Mouse (Mus musculus): ENCODE results near the gene Crlf3.

The Crlf3 gene

GRCm38 (mm10) chr11:80080826-80081728, at the start of gene Crlf3:
Gene Crlf3 (minus strand): TSS chr11:80080991.
- no peak for DNase-seq (ENCODE audit: extremely low read depth, low read depth, low spot score)

GRCm38 (mm10) chr11:80116411-80116810, 35.6 kb upstream of the Crlf3 start:
- no peak for DNase-seq (ENCODE audit: extremely low read depth, low read depth, low spot score)

DNA sequence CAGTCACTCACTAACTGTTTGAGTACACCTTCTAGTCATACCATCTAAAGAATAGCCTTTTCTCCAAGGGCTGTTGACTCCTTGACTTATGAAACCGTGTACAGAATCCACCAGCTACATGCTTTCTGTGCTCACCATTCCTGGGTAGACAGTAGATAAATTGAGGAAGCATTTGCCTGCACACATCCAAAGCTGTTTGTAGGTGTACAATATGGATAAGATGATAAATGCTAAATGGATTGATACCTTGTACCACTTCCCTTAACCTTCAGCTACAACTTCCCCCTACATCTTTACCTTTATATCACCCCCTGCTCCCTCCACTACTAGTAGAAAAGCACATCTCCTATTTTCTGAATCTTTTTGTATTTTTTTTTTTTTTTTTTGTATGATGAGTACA, 23.6 kb upstream of the Crlf3 start:
- no peak for DNase-seq (ENCODE audit: extremely low read depth, low read depth, low spot score)

DNA sequence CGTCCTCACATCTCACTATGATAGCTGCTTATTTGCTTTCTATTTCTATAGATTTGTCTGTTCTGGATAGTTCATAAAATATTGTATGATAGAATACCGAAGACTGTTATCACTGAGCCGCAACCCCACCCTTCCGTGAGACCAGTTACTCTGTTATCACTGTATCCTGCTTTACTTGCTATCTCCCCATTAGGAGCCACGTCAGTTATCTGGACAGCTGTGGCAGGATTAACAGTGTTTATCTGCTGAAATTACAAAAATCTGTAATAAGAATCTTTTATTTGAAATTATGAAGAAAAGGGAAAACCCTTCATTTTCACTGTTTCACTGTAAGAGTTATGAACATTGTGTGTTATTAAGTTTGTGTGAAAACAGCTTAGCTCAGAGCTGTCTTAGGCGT, 20.5 kb upstream of the Crlf3 start:
- no peak for DNase-seq (ENCODE audit: extremely low read depth, low read depth, low spot score)

GRCm38 (mm10) chr11:80098444-80099056, 17.8 kb upstream of the Crlf3 start:
- DNase-seq (ENCODE audit: extremely low read depth, low read depth, low spot score) = no peak

DNA sequence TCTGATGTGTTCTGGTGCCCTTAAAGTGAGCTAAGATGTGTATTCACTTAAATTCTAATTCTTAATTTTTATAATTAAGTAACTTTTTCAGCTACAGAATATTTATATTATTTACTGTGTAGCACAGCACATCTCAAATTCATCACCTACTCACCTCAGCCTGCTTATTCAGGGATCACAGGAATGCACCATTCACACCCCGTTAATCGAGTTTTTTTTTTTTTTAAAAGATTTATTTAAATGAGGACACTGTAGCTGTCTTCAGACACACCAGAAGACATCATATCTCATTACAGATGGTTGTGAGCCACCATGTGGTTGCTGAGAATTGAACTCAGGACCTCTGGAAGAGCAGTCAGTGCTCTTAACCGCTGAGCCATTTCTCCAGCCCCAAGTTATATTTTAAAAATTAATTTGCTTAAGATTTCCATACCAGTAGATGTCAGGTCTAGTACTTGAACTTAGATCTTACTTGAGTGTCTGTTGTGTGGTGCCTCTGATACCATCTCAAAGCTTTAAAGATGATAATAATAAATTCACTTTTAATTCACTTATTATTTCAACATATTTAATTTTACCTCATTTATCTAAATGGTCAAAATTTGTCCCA, 9.9 kb upstream of the Crlf3 start:
- no peak for DNase-seq (ENCODE audit: extremely low read depth, low read depth, low spot score)

DNA sequence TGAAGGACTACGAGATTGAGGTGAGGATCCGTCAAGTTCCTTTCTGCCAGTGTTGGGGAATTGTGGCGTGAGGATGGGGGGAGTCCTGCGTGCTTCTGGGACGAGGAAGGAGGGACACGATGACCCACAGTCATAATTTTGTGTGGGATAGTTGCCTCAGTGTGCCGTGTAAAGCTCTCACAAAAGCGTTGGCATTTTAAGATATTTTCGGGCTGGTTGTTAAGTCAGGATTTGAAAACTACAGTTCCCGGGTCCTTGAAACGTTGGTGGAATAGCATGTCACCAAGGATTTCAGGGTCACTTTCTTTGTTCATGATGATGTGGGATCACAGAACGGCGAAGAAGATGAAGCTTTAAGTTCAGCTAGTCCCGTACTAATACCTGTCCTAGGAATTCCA, 9.0 kb upstream of the Crlf3 start:
- no peak for DNase-seq (ENCODE audit: extremely low read depth, low read depth, low spot score)

DNA sequence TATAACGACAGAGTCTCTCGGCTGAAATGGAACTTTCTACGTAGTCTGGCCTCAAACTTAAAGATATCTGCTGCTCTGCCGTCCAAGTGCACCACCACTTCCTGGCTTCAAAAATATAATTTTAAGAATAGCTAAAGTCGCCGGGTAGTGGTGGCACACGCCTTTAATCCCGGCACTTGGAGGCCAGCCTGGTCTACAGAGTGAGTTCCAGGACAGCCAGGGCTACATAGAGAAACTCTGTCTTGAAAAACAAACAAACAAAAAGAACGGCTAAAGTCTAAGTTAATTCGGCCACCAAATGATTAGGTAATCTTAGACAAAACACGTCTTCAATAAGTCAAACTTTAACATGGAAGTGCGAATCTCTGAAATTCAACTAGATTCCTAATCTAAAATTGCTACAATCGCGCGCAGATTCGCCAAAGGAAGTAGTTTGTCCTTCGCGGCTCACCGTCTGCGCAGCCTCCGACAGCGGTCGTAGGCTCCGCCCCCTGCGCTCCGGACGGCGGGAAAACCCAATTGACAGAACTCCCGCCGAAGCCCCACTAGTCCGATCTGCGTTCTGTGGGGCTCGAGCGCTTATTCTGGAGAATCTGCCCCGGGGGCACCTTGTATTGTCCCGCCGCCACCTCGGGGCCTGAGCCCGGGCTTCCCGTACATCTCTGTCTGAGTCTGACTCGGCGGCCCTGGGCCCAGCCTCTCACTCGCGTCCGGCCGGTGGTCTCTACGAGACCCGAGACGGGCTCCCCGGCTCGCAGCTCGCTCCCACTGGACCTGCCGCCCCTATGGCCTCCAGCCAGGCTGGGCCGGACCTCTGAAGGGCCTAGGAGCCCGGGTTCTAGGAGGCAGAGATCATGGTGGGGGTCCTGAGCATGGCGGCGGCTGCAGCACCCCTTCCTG, 8.4 kb upstream of the Crlf3 start, which contains the start of gene Atad5:
Atad5 (plus strand) TSS at position 484 of the 900 bp plus-strand sequence.
- DNase-seq (ENCODE audit: extremely low read depth, low read depth, low spot score) = no peak

DNA sequence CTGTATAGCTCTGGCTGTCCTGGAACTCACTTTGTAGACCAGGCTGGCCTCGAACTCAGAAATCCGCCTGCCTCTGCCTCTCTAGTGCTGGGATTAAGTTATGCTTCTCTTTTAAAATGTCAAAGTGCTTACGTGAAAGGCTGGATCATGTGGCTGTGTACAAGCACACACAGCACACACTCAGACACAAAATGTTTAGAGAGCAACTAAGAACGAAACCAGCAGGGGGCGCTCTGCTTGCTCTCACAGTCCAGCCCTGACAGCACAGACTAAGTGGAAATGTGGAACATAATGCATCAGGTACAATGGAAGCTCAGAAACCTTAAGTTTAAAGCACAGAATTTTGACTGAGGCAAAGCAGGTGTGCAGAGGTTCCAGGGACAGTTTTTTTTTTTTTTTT, 6.1 kb upstream of the Crlf3 start:
- no peak for DNase-seq (ENCODE audit: extremely low read depth, low read depth, low spot score)

DNA sequence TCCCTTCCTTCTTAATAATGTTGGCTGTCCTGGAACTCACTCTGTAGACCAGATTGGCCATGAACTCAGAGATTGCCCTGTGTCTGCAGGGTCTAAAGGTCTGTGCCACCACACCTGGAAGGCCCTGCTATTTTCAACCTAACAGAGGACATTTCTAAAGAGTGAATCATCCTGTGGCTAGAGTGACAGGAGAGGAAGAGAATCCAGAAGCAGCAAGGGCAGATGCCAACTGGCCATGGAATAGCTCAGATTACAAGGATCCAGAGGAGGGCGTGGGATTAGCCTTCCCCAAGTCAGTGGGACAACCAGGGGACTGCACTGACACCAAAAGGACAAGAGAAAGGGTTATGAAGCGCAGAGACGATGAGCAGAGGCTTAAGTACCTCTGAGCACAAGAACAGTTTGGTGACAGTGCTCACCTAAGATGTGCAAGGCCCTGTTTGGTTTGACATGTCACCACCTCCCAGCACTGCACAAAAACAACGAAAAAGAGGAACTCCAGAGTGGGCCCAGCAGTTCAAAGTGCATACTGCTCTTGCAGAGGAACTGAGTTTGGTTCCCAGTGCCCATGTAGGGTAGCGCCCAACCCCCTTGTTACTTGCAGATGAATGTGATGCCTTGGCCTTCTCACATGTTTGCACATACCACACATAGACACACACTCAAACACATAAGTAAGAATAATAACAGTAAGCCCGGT, 4.7 kb upstream of the Crlf3 start:
- DNase-seq (ENCODE audit: extremely low read depth, low read depth, low spot score) = no peak

- DNase-seq (ENCODE audit: extremely low read depth, low read depth, low spot score) = no peak
Measured at GRCm38 (mm10) chr11:80081786-80082319, 1.1 kb upstream of the Crlf3 start.

DNA sequence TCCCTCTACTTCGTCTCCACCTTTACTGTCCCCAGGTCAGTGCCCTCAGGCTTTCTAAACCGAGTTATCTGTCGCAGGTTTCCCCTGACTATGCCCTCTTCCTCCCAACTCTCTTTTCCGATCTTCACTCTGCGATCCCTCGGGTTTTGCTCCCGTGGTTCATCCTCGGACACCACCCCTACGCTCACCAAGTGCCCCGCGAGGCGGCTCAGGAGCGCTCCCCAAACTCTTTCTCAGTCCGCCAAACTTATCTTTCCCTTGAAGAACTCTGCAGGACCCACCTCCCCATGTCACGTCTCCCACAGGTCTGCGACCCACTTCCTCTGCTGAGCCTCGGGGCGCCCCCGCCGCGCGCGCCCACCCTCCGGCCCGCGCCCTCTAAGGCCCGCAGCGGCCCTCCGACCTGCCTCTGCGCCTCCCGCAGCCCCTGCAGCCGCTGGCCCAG, 388 bp downstream of the Crlf3 start:
- DNase-seq (ENCODE audit: extremely low read depth, low read depth, low spot score) = no peak

DNA sequence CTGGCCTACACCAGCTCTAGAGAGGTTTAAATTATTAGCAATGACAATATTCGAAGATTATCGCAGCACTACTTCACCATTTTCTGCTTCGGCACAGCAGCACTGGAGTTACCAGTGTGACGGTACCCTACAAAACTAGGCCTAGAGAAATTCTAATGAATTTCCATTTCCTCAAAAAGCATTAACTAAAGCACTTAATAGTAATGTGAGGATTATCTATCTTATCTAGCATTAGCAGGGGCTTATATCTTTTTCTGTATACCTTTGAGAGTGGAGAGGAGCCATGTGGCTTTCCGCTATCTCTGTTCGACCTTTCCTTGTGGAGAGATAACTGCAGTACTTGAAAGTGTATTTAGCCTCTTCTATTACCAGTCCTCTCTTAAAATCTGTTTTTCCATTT, 1.0 kb downstream of the Crlf3 start:
- DNase-seq (ENCODE audit: extremely low read depth, low read depth, low spot score) = no peak

- no peak for DNase-seq (ENCODE audit: extremely low read depth, low read depth, low spot score)
Measured at GRCm38 (mm10) chr11:80078831-80079230, 2.0 kb downstream of the Crlf3 start.

- DNase-seq (ENCODE audit: extremely low read depth, low read depth, low spot score) = no peak
Measured at GRCm38 (mm10) chr11:80077784-80078545, 2.8 kb downstream of the Crlf3 start.

GRCm38 (mm10) chr11:80075608-80076277, 5.0 kb downstream of the Crlf3 start:
- no peak for DNase-seq (ENCODE audit: extremely low read depth, low read depth, low spot score)

- DNase-seq (ENCODE audit: extremely low read depth, low read depth, low spot score) = no peak
Measured at GRCm38 (mm10) chr11:80072365-80072764, 8.4 kb downstream of the Crlf3 start.

DNA sequence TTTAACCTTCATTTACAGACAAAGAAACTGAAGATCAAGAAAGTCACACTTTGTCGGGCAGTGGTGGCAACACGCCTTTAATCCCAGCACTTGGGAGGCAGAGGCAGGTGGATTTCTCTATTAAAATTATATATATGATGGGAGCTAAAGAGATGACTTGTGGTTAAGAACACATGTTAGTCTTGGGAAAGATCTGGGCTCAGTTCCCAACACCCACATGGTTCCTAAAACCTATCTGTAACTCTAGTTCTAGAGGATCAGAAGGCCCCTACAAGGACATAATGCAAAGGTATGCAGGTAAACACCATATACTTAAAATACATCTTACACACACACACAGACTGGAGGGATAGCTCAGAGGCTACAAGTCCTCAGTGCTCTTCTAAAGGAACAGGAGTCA, 9.8 kb downstream of the Crlf3 start:
- no peak for DNase-seq (ENCODE audit: extremely low read depth, low read depth, low spot score)

GRCm38 (mm10) chr11:80069815-80070214, 11.0 kb downstream of the Crlf3 start:
- no peak for DNase-seq (ENCODE audit: extremely low read depth, low read depth, low spot score)

Measured in fat pad, adult 2 months (tissue).